Mouse (Mus musculus): Measurements from ENCODE around the gene Hmbs. TPM values are rescaled to one million over a fixed set of nuclear protein-coding genes. Genes with fewer than 3 reads are reported as not detected.
"Not testable (repeated sequence)": the region's sequence is repeated elsewhere in the genome, so short reads cannot be mapped to it uniquely, and the experiment has no call there.

Hmbs gene
- polyA plus RNA-seq, 1 experiment from 2014 or later = 134 TPM

- ATAC-seq (ENCODE audit: low FRiP score); H3K9ac ChIP-seq (ENCODE audit: low read depth, low read length); H3K4me3 ChIP-seq (ENCODE audit: low read depth, low read length); H3K4me1 ChIP-seq (replicated peaks; ENCODE audit: control insufficient read depth, insufficient read depth, low read length); DNase-seq (ENCODE audit: low spot score); H3K27ac ChIP-seq (ENCODE audit: low read depth, low read length); H3K27me3 ChIP-seq (ENCODE audit: control insufficient read depth, insufficient read depth, low read length); H3K9me3 ChIP-seq (ENCODE audit: control insufficient read depth, low read length); H3K4me2 ChIP-seq (replicated peaks; ENCODE audit: low read depth, low read length): not testable (repeated sequence)
- WGBS = 94% methylated on average over 3 of the region's 3 CpGs
- H3K36me3 ChIP-seq (ENCODE audit: control insufficient read depth, insufficient read depth, low read length) = peaks cover 13% of the 10 kb centered on the region; the same call in 1 of the 2 replicates
These were observed 44.0 kb downstream of the Hmbs start for GRCm38 (mm10) chr9:44300001-44300400.

GRCm38 (mm10) chr9:44292490-44292889 lies 51.5 kb downstream of the Hmbs start:
- Histone ChIP-seq H3K4me1 (replicated peaks; ENCODE audit: control insufficient read depth, insufficient read depth, low read length) (peaks cover under 1% of the 10 kb centered on the region; the same call in 1 of the 2 replicates), H3K27ac (ENCODE audit: low read depth, low read length) (no peak overlapping the region), H3K9ac (ENCODE audit: low read depth, low read length) (no peak overlapping the region), H3K9me3 (ENCODE audit: control insufficient read depth, low read length) (no peaks in the 10 kb centered on the region), H3K27me3 (ENCODE audit: control insufficient read depth, insufficient read depth, low read length) (no peaks in the 10 kb centered on the region), H3K4me3 (ENCODE audit: low read depth, low read length) (no peak overlapping the region), H3K36me3 (ENCODE audit: control insufficient read depth, insufficient read depth, low read length) (peaks cover 13% of the 10 kb centered on the region; the same call in 1 of the 2 replicates), H3K4me2 (replicated peaks; ENCODE audit: low read depth, low read length) (no peak overlapping the region)
- ATAC-seq (ENCODE audit: low FRiP score) = no peak
- 70% methylated on average over 3 of the region's 3 CpGs for WGBS
- DNase-seq (ENCODE audit: low spot score) = peak; percentile 41

- Histone ChIP-seq H3K9me3 (ENCODE audit: control insufficient read depth, low read length) (no peaks in the 10 kb centered on the region), H3K9ac (ENCODE audit: low read depth, low read length) (no peak overlapping the region; the same call in 1 of the 2 replicates), H3K4me2 (replicated peaks; ENCODE audit: low read depth, low read length) (peak overlapping the region; percentile 92), H3K27me3 (ENCODE audit: control insufficient read depth, insufficient read depth, low read length) (peaks cover 5% of the 10 kb centered on the region; the same call in 1 of the 2 replicates), H3K4me3 (ENCODE audit: low read depth, low read length) (peak overlapping the region; percentile 60), H3K36me3 (ENCODE audit: control insufficient read depth, insufficient read depth, low read length) (peaks cover 2% of the 10 kb centered on the region; the same call in 1 of the 2 replicates), H3K27ac (ENCODE audit: low read depth, low read length) (no peak overlapping the region), H3K4me1 (replicated peaks; ENCODE audit: control insufficient read depth, insufficient read depth, low read length) (peaks cover 7% of the 10 kb centered on the region)
- 7% methylated on average over 11 of the region's 11 CpGs for WGBS
- ATAC-seq (ENCODE audit: low FRiP score) (peak; percentile 34; the same call in 1 of the 2 replicates), DNase-seq (ENCODE audit: low spot score) (peak; percentile 19)
These were observed 55.1 kb downstream of the Hmbs start for GRCm38 (mm10) chr9:44288959-44289291.

GRCm38 (mm10) chr9:44288076-44288958 lies 55.7 kb downstream of the Hmbs start, which contains the start of gene Abcg4:
Gene Abcg4 (minus strand): TSS chr9:44288615.
- peak within 1 kb of the TSS; percentile 60 for H3K4me3 ChIP-seq (ENCODE audit: low read depth, low read length)
- H3K27ac ChIP-seq (ENCODE audit: low read depth, low read length) = peak within 1 kb of the TSS; percentile 56
- H3K36me3 ChIP-seq (ENCODE audit: control insufficient read depth, insufficient read depth, low read length) = peaks cover 2% of the 10 kb centered on the region; the same call in 1 of the 2 replicates
- peaks cover 5% of the 10 kb centered on the region; the same call in 1 of the 2 replicates for H3K27me3 ChIP-seq (ENCODE audit: control insufficient read depth, insufficient read depth, low read length)
- H3K4me1 ChIP-seq (replicated peaks; ENCODE audit: control insufficient read depth, insufficient read depth, low read length) = peaks cover 7% of the 10 kb centered on the region
- peak within 1 kb of the TSS; percentile 79 for H3K9ac ChIP-seq (ENCODE audit: low read depth, low read length)
- ATAC-seq (ENCODE audit: low FRiP score) = peak; percentile 68
- peak; percentile 69 for DNase-seq (ENCODE audit: low spot score)
- 1% methylated on average over 34 of the region's 38 CpGs for WGBS
- no peaks in the 10 kb centered on the region for H3K9me3 ChIP-seq (ENCODE audit: control insufficient read depth, low read length)
- peak within 1 kb of the TSS; percentile 92 for H3K4me2 ChIP-seq (replicated peaks; ENCODE audit: low read depth, low read length)

GRCm38 (mm10) chr9:44287401-44288075 lies 56.5 kb downstream of the Hmbs start:
- Histone ChIP-seq H3K4me3 (ENCODE audit: low read depth, low read length) (peak overlapping the region; percentile 60), H3K27ac (ENCODE audit: low read depth, low read length) (peak overlapping the region; percentile 56), H3K4me1 (replicated peaks; ENCODE audit: control insufficient read depth, insufficient read depth, low read length) (peaks cover 7% of the 10 kb centered on the region), H3K4me2 (replicated peaks; ENCODE audit: low read depth, low read length) (peak overlapping the region; percentile 92), H3K36me3 (ENCODE audit: control insufficient read depth, insufficient read depth, low read length) (peaks cover 2% of the 10 kb centered on the region; the same call in 1 of the 2 replicates), H3K9ac (ENCODE audit: low read depth, low read length) (peak overlapping the region; percentile 79), H3K9me3 (ENCODE audit: control insufficient read depth, low read length) (no peaks in the 10 kb centered on the region), H3K27me3 (ENCODE audit: control insufficient read depth, insufficient read depth, low read length) (peaks cover 5% of the 10 kb centered on the region; the same call in 1 of the 2 replicates)
- under 1% methylated on average over 47 of the region's 47 CpGs for WGBS
- ATAC-seq (ENCODE audit: low FRiP score) = peak; percentile 64
- DNase-seq (ENCODE audit: low spot score) = peak; percentile 69

GRCm38 (mm10) chr9:44287003-44287400 lies 57.0 kb downstream of the Hmbs start:
- Histone ChIP-seq H3K4me1 (replicated peaks; ENCODE audit: control insufficient read depth, insufficient read depth, low read length) (peaks cover 7% of the 10 kb centered on the region), H3K4me2 (replicated peaks; ENCODE audit: low read depth, low read length) (peak overlapping the region; percentile 92), H3K4me3 (ENCODE audit: low read depth, low read length) (peak overlapping the region; percentile 60), H3K9me3 (ENCODE audit: control insufficient read depth, low read length) (no peaks in the 10 kb centered on the region), H3K36me3 (ENCODE audit: control insufficient read depth, insufficient read depth, low read length) (no peaks in the 10 kb centered on the region; the same call in 1 of the 2 replicates), H3K27ac (ENCODE audit: low read depth, low read length) (no peak overlapping the region), H3K27me3 (ENCODE audit: control insufficient read depth, insufficient read depth, low read length) (peaks cover 5% of the 10 kb centered on the region; the same call in 1 of the 2 replicates), H3K9ac (ENCODE audit: low read depth, low read length) (peak overlapping the region; percentile 79)
- DNase-seq (ENCODE audit: low spot score) = peak; percentile 34
- no peak for ATAC-seq (ENCODE audit: low FRiP score)
- 11% methylated on average over 11 of the region's 11 CpGs for WGBS

Other genes starting within 250 kb of the Hmbs start
- 0.10 and 0.23 TPM in 2 replicates for gene Mfrp, start 242.5 kb downstream of the Hmbs start, polyA plus RNA-seq (2014; fragmentation: Nextera tagmentation; extraction: Ambion mirVana)
- gene C1qtnf5, start 237.0 kb downstream of the Hmbs start, polyA plus RNA-seq (2014; fragmentation: Nextera tagmentation; extraction: Ambion mirVana) = 0.82 and 1.2 TPM in 2 replicates
- 0.29 and 0.38 TPM in 2 replicates for gene Gm49380, start 230.7 kb downstream of the Hmbs start, polyA plus RNA-seq (2014; fragmentation: Nextera tagmentation; extraction: Ambion mirVana)
- 43.7 and 51.8 TPM in 2 replicates for gene Rnf26, start 230.7 kb downstream of the Hmbs start, polyA plus RNA-seq (2014; fragmentation: Nextera tagmentation; extraction: Ambion mirVana)
- gene Mcam, start 209.8 kb downstream of the Hmbs start, polyA plus RNA-seq (2014; fragmentation: Nextera tagmentation; extraction: Ambion mirVana) = 13.0 and 14.3 TPM in 2 replicates
- 22.7 and 24.7 TPM in 2 replicates for gene Cbl, start 110.2 kb downstream of the Hmbs start, polyA plus RNA-seq (2014; fragmentation: Nextera tagmentation; extraction: Ambion mirVana)
- not detected in 2 replicates for gene Ccdc153, start 103.6 kb downstream of the Hmbs start, polyA plus RNA-seq (2014; fragmentation: Nextera tagmentation; extraction: Ambion mirVana)
- gene Pdzd3, start 92.8 kb downstream of the Hmbs start, polyA plus RNA-seq (2014; fragmentation: Nextera tagmentation; extraction: Ambion mirVana) = 0.13 TPM in 1 of 2 replicates, not detected in the other
- 1.9 and 2.9 TPM in 2 replicates for gene Nlrx1, start 75.6 kb downstream of the Hmbs start, polyA plus RNA-seq (2014; fragmentation: Nextera tagmentation; extraction: Ambion mirVana)
- 2.9 and 5.7 TPM in 2 replicates for gene Abcg4, start 55.6 kb downstream of the Hmbs start, polyA plus RNA-seq (2014; fragmentation: Nextera tagmentation; extraction: Ambion mirVana)
- gene Hinfp, start 38.6 kb downstream of the Hmbs start, polyA plus RNA-seq (2014; fragmentation: Nextera tagmentation; extraction: Ambion mirVana) = 23.1 and 23.2 TPM in 2 replicates
- 10.1 and 11.4 TPM in 2 replicates for gene C2cd2l, start 23.9 kb downstream of the Hmbs start, polyA plus RNA-seq (2014; fragmentation: Nextera tagmentation; extraction: Ambion mirVana)
- gene Dpagt1, start 18.2 kb downstream of the Hmbs start, polyA plus RNA-seq (2014; fragmentation: Nextera tagmentation; extraction: Ambion mirVana) = 47.7 and 51.6 TPM in 2 replicates
- gene H2afx, start 9.5 kb downstream of the Hmbs start, polyA plus RNA-seq (2014; fragmentation: Nextera tagmentation; extraction: Ambion mirVana) = 340 and 346 TPM in 2 replicates
- 23.4 and 31.5 TPM in 2 replicates for gene Vps11, start 17.4 kb upstream of the Hmbs start, polyA plus RNA-seq (2014; fragmentation: Nextera tagmentation; extraction: Ambion mirVana)
- gene Hyou1, start 35.3 kb upstream of the Hmbs start, polyA plus RNA-seq (2014; fragmentation: Nextera tagmentation; extraction: Ambion mirVana) = 29.7 and 31.8 TPM in 2 replicates
- gene Slc37a4, start 52.6 kb upstream of the Hmbs start, polyA plus RNA-seq (2014; fragmentation: Nextera tagmentation; extraction: Ambion mirVana) = 27.9 and 31.5 TPM in 2 replicates
- 1,535 and 1,670 TPM in 2 replicates for gene Rps25, start 62.9 kb upstream of the Hmbs start, polyA plus RNA-seq (2014; fragmentation: Nextera tagmentation; extraction: Ambion mirVana)
- 255 and 264 TPM in 2 replicates for gene Trappc4, start 63.4 kb upstream of the Hmbs start, polyA plus RNA-seq (2014; fragmentation: Nextera tagmentation; extraction: Ambion mirVana)
- gene Ccdc84, start 74.3 kb upstream of the Hmbs start, polyA plus RNA-seq (2014; fragmentation: Nextera tagmentation; extraction: Ambion mirVana) = 21.7 and 22.0 TPM in 2 replicates
- gene Foxr1, start 96.9 kb upstream of the Hmbs start, polyA plus RNA-seq (2014; fragmentation: Nextera tagmentation; extraction: Ambion mirVana) = not detected in 2 replicates
- 0.83 TPM in 1 of 2 replicates, not detected in the other for gene Upk2, start 110.7 kb upstream of the Hmbs start, polyA plus RNA-seq (2014; fragmentation: Nextera tagmentation; extraction: Ambion mirVana)
- gene Bcl9l, start 138.6 kb upstream of the Hmbs start, polyA plus RNA-seq (2014; fragmentation: Nextera tagmentation; extraction: Ambion mirVana) = 8.6 and 10.1 TPM in 2 replicates
- gene Cxcr5, start 217.6 kb upstream of the Hmbs start, polyA plus RNA-seq (2014; fragmentation: Nextera tagmentation; extraction: Ambion mirVana) = 0.11 and 0.48 TPM in 2 replicates

Measured in hindbrain, embryonic 11.5 days (tissue).